Comparison of ENCODE assay signal across 20 mouse cellular contexts in the genomic region with DNA sequence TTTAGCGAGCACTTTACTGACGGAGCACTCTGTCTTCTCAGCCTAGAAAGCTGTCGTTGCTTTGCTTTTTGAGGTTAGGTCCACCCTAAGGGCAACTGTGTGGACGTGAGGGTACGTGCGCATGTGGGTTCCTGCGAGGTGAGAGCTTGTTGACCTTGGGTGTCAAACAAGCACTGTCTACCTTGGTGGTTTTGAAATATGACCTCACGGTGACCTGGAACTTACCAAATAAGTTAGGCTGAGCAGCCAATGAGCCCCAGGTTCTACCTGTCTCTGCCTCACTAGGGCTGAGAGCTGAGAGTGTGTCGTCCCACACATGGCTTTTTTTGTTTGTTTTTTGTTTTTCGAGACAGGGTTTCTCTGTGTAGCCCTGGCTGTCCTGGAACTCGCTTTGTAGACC. TPM values are rescaled to one million over a fixed set of nuclear protein-coding genes. Genes with fewer than 3 reads are reported as not detected.
DNase-seq lines count a peak whose midpoint lies in the region; ATAC-seq and TF ChIP-seq lines count a peak whose summit lies in the region.
"Had no signal": no experiment of that assay in that cellular context is flagged by ENCODE, and none has a peak within 500 bp of the region (broad histone marks: within the 10 kb centered on the region; RNA-seq: fewer than 3 reads in every experiment).

No protein-coding gene starts in this region.

- WGBS in heart, embryonic 11.5 days (ENCODE audit: insufficient replicate concordance), result 83% methylated on average over 11 of the region's 11 CpGs
- WGBS in lung, postnatal 0 days, result 64% methylated on average over 11 of the region's 11 CpGs
- WGBS in liver, embryonic 13.5 days (ENCODE audit: insufficient replicate concordance), result 79% methylated on average over 11 of the region's 11 CpGs

- peak overlapping the region; percentile 22; the same call in 1 of the 2 replicates for H3K27ac ChIP-seq in heart, embryonic 11.5 days (ENCODE audit: low read depth, low read length)
- peak overlapping the region; percentile 65 for H3K27ac ChIP-seq in lung, postnatal 0 days (ENCODE audit: low read length)
- peak overlapping the region; percentile 50; the same call in 1 of the 2 replicates for H3K27ac ChIP-seq in liver, embryonic 13.5 days
- H3K27ac ChIP-seq: embryonic facial prominence, embryonic 10.5 days; limb, embryonic 12.5 days; stomach, postnatal 0 days had no signal

- peaks cover 34% of the 10 kb centered on the region for H3K4me1 ChIP-seq in heart, embryonic 11.5 days (ENCODE audit: control insufficient read depth, insufficient read depth, low read length)
- peaks cover 22% of the 10 kb centered on the region; the same call in 1 of the 2 replicates for H3K4me1 ChIP-seq in lung, postnatal 0 days (ENCODE audit: insufficient read depth, low read depth, low read length)
- H3K4me1 ChIP-seq in liver, embryonic 13.5 days (replicated peaks), result peaks cover 80% of the 10 kb centered on the region

- no peak for DNase-seq in heart, postnatal 36 days
- no peak for DNase-seq in lung, postnatal 0 days (ENCODE audit: low spot score)
- DNase-seq in lung, postnatal 36 days, result no peak
- DNase-seq in liver, embryonic 13.5 days, result no peak
- no peak for DNase-seq in thymus, adult 18-20 months
- DNase-seq in kidney, adult 11 months, result no peak
- DNase-seq: adrenal gland, postnatal 25 days; gastrocnemius, postnatal 25 days; heart, adult 18-20 months; heart, postnatal 4 days; kidney, adult 9 months; kidney, postnatal 14 days; layer of hippocampus, postnatal 36 days; lung, postnatal 4 days had no signal

- H3K36me3 ChIP-seq in heart, embryonic 11.5 days (ENCODE audit: control insufficient read depth, insufficient read depth, low read length), result 0 out of 2 replicates have a peak, but pooled peaks cover 5% of the 10 kb centered on the region
- no peaks in the 10 kb centered on the region for H3K36me3 ChIP-seq in lung, postnatal 0 days (ENCODE audit: insufficient read depth, low read length)
- H3K36me3 ChIP-seq in liver, embryonic 13.5 days, result peaks cover 33% of the 10 kb centered on the region
- H3K36me3 ChIP-seq: hindbrain, embryonic 15.5 days had no signal

- no peaks in the 10 kb centered on the region for H3K27me3 ChIP-seq in heart, embryonic 11.5 days (ENCODE audit: control insufficient read depth, insufficient read depth, low read length)
- H3K27me3 ChIP-seq in lung, postnatal 0 days (replicated peaks; ENCODE audit: insufficient read depth, low read length), result no peaks in the 10 kb centered on the region
- no peaks in the 10 kb centered on the region for H3K27me3 ChIP-seq in liver, embryonic 13.5 days
- H3K27me3 ChIP-seq: hindbrain, embryonic 15.5 days; limb, embryonic 12.5 days had no signal

- no peak for TF ChIP-seq EP300 in lung, postnatal 0 days (IDR thresholded peaks at IDR 0.05)

- no peak overlapping the region for H3K9ac ChIP-seq in heart, embryonic 11.5 days (ENCODE audit: low read depth, low read length)
- H3K9ac ChIP-seq in lung, postnatal 0 days (replicated peaks; ENCODE audit: low read depth), result no peak overlapping the region
- no peak overlapping the region for H3K9ac ChIP-seq in liver, embryonic 13.5 days
- H3K9ac ChIP-seq: hindbrain, embryonic 15.5 days; limb, embryonic 12.5 days had no signal

- H3K4me3 ChIP-seq in heart, embryonic 11.5 days (ENCODE audit: low read depth, low read length), result no peak overlapping the region
- H3K4me3 ChIP-seq in lung, postnatal 0 days (ENCODE audit: low read depth, low read length), result no peak overlapping the region
- no peak overlapping the region for H3K4me3 ChIP-seq in liver, embryonic 13.5 days (replicated peaks)
- H3K4me3 ChIP-seq: embryonic facial prominence, embryonic 10.5 days; hindbrain, embryonic 15.5 days; limb, embryonic 12.5 days; midbrain, embryonic 10.5 days had no signal

- intact Hi-C loops in heart, postnatal 36 days (cut with DNase I), result no loop called here

- H3K4me2 ChIP-seq in heart, embryonic 11.5 days, result no peak overlapping the region
- H3K4me2 ChIP-seq in lung, postnatal 0 days (replicated peaks; ENCODE audit: low read depth, low read length), result no peak overlapping the region
- H3K4me2 ChIP-seq in liver, embryonic 13.5 days, result no peak overlapping the region
- H3K4me2 ChIP-seq: hindbrain, embryonic 15.5 days; limb, embryonic 12.5 days had no signal

- ATAC-seq in heart, embryonic 11.5 days (replicated peaks; ENCODE audit: insufficient number of reproducible peaks, low FRiP score, low TSS enrichment), result no peak
- ATAC-seq in lung, postnatal 0 days, result no peak
- peak; percentile 50 for ATAC-seq in liver, embryonic 13.5 days (ENCODE audit: low read depth)

- no peak for TF ChIP-seq CTCF in lung, postnatal 0 days (IDR thresholded peaks at IDR 0.05)

- H3K9me3 ChIP-seq in heart, embryonic 11.5 days (replicated peaks; ENCODE audit: control insufficient read depth, low read length), result no peaks in the 10 kb centered on the region
- H3K9me3 ChIP-seq in lung, postnatal 0 days (ENCODE audit: low read length), result no peaks in the 10 kb centered on the region
- no peaks in the 10 kb centered on the region for H3K9me3 ChIP-seq in liver, embryonic 13.5 days (replicated peaks)
- H3K9me3 ChIP-seq: embryonic facial prominence, embryonic 10.5 days; hindbrain, embryonic 15.5 days; limb, embryonic 12.5 days; midbrain, embryonic 10.5 days had no signal

RNA-seq across cellular contexts. Expression of a gene that starts 8.1 kb away (rescaled TPM):
- 10.3 and 10.9 TPM in 2 replicates for polyA plus RNA-seq in heart, embryonic 11.5 days (2014; fragmentation: Nextera tagmentation; extraction: Ambion mirVana)
- 1 to 10 TPM; 4.9 to 5.4 TPM for total RNA-seq in heart, postnatal 36 days (2021)
- 13.9 and 17.7 TPM in 2 replicates for polyA plus RNA-seq in lung, postnatal 0 days (2015; fragmentation: Nextera tagmentation; extraction: Ambion mirVana)
- 10.3 and 11.3 TPM in 2 replicates for polyA plus RNA-seq in liver, embryonic 13.5 days (2015; fragmentation: Nextera tagmentation; extraction: Ambion mirVana)
